Mouse (Mus musculus) gastrocnemius, postnatal 14 days (tissue): ENCODE data around the gene Ivns1abp. TPM values are rescaled to one million over a fixed set of nuclear protein-coding genes. Genes with fewer than 3 reads are reported as not detected.
"Not testable (repeated sequence)": the region's sequence is repeated elsewhere in the genome, so short reads cannot be mapped to it uniquely, and the experiment has no call there.

Experiments used
- DNase-seq: peaks from one replicate; pipeline ENCODE4 v3.0.0; 2021; ENCODE audit warnings: mixed read lengths
- intact Hi-C: fragments of 180-260 bp; cut with DNase I; formaldehyde crosslinking; loops from one replicate; pipeline ENCODE4 v1.15.1; 2025; ENCODE audit warnings: low total_unique reads
- total RNA-seq, 2 experiments: library from RNA; stranded (reverse); gene quantifications; 2 replicates each; pipeline ENCODE4 v1.2.3; 2021

The Ivns1abp gene
- total RNA-seq, 2 experiments from 2014 or later = 109 TPM

DNA sequence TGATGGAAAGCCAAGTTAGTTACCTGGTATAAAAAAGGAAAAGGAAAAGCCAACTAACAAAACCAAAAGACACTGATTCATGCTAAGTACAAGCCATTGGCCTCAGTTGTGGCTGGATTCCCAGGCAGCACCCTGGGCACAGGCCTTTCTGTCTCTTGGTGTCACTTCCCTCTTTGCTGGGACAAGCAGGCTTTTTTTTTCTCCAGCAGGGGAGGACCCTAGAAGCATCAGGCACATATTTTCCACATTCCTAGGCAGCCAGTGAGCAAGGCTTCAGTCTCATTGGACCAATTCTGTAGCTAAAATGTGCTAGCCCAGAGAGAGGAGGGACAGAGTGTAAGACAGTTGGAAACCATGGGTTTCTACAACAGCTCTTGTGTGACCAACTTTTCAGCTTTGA, 6.0 kb upstream of the Ivns1abp start:
- no peak for DNase-seq
- intact Hi-C loops = no loop called here

DNA sequence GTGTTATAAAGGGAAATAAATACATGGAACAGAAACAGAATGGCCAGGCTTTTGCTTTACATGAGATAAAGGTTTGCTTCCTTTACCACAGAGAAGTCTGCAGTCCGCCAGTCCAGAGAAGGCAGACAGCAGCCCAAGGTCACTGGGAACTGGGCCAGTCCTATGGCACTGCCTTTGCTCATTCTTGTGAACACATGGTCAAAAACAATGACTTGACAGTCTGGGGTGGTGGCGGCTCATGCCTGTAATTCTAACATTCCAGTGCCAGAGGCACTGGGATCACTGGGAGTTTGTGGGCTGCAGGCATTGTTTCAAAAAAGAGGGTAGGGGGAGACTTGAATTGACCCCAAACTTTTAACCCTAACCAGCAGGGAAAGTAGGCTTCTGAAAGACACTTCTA, 5.3 kb upstream of the Ivns1abp start:
- intact Hi-C loops = no loop called here
- DNase-seq = no peak

DNA sequence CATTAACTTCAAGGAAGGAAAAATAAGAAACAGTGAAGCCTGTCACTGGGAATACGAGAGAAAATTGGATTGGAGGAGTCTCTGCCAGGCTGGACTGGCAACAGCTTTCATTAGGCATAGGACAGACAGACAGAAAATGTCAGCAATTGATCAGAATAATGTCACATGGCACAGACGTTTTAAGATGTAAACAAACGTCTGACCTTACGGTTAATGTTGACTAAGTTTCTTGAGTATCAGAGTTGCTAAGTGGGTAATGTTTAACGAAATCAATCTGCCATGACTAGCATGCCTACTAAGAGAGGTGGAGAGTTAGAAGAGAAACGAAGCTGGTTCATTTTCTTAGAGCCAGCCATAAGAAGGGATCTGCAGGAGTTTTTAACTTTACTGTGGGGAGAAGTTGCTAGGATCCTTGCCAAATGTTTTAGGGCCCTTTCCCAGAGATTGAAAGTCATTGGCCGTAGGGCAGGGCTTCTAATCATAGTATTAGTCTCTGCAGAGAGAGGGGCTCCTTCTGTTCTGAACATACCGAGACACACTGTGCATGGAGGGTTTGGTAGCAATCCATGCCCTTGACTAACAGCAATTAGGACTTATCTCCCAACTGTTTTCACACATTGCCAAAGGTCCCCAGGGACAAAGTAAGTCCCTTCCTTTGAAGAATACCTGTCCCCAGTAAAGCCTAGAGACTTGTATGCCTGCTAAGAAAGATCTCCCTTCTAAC, 2.8 kb upstream of the Ivns1abp start:
- no peak for DNase-seq
- intact Hi-C loops = no loop called here

DNA sequence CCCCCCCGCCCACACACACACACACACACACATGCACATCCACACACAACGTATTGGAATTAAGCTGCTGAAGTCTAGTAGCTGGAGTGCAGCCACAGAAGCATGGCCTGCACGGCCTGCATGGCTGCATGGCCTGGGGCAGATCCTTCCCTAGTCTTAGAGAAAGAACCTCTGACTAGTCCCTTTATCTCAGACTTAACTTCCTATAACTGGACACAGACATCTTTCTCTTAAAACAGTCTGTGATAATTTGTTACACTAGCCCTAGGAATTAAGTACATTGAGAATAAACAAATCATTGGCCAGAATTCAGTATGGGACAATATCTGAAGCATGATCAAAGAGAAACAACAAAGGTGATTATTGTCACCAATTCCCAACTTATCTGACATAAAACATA, 2.0 kb upstream of the Ivns1abp start:
- intact Hi-C loops = no loop called here

DNA sequence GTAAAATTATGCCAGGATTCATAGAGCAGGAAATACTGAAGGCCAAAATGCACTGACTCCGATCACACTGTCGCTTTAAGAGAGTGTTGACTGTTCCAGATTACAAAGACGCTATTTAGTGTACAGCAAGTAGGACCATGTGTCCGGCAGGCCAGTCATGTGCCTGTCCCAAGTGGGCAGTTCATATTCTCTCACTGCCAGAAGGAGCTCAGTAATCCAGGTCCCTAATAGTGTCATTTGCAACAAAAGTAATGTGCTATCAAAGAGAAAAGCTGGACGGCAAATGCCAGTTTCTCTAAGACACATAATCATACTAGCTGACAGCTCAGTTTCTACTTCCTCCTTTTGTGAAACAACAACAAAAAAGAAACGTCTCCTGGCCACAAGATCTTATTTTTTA, 1.3 kb upstream of the Ivns1abp start:
- intact Hi-C loops = no loop called here
- DNase-seq = no peak

More for the DNA sequence above, 2.0 kb upstream of the Ivns1abp start:
- DNase-seq = no peak

DNA sequence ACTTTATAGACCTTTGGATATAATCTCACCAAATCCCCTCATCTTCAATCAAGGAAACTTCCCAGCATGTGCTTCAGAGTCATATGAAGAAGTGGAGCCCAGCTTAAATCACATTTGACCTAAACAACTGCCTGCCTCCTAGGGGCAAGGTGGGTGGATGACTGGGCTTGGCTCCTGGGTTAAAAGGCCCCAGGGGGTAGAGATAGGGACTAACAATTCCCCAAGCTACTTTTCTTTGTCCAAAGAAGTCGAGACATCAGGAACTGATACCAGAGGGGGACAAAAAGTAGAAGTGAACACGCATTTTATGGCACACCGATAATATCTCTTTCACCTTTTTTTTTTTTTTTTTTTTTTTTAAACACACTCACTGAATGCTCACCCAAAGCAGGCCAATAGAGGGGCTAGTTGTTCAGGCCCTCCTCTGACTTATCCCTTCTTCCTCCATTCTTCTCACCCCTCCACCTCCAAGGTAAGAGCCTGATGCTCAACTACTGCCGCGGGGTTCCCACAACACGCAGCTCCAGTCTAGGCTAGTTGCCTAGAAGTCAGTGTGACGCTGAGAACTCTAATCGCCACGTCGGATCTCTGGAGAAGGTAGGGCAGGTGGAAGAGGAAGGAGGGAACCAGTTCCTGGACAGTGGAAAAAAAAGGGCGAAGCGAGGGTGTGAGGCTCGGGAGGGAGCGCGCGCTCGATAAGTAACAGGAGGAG, 550 bp upstream of the Ivns1abp start:
- DNase-seq = no peak
- intact Hi-C loops = no loop called here

DNA sequence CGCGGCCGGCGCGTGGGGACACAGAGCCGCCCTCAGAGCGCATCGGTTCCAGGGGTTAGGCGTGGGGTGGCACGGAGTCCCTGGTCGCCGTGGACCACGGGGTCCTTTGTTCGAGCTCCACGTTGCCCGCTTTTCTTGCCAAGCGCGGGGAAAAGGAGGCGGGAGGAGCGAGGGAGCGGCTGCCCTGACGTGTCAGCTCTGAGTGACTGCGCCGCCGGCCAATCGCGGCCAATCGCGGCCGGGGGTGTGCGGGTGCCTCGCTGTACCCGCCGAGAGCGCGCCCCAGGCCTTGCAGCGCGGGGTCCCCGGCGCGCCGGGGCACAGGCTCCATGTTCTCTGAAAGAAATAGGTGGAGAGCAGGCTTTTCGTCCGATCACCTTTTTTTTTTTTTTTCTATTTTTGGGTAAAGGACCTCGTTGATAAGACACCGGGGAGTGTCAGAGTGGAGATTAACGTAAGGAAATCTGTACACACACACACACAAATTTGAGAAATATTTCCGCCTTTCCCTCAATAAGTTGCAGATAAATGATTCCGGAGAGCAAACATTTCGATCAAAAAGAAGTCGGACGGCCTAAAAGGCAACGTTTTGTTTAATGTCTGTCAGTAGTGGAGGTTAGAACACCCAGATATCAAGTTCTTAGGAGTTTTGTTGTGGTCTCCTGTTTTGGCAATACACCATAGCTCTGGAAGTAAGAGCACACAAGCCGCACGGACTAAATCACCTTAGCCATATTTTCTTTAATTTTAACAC, 1.0 kb downstream of the Ivns1abp start:
- DNase-seq = peak; percentile 96
- intact Hi-C loops = no loop called here

DNA sequence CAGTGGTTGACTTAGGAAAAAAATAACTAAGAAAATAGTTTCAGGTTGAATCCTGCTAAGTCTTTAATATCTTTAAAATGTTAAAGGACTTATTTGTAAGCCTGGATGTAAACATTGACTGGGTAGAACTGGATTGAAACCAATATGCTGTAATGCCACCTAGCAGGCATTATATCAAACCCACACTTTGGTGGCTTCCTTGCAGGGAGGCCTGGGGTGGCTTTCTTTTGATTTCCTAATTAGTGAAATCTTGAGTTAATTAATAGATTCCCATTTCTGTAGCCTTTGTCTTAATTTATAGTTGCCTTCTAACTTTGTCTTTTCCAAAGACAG, 1.6 kb downstream of the Ivns1abp start:
- DNase-seq = no peak
- intact Hi-C loops = no loop called here

DNA sequence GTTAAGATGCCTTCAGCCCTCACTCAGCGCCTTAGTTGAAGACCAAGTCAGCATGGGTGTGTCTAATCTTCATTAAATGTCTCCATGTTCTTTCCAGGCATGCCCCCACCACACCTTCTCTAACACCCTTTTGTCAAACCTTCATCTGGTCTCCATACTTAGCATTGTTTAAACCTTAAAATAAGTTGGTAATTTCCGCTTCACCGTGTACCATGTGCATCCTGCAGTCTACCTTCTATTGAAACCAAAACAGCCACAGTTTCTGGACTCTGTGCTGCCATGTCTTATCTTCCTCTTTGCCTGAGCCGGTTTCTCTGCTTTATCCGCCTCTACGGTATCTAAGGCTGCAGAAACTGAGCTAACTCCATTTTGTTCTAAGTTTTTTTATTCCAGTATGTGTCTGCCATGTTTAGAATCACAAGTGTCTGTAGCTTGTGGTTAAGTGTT, 2.4 kb downstream of the Ivns1abp start:
- DNase-seq = no peak
- intact Hi-C loops = no loop called here

DNA sequence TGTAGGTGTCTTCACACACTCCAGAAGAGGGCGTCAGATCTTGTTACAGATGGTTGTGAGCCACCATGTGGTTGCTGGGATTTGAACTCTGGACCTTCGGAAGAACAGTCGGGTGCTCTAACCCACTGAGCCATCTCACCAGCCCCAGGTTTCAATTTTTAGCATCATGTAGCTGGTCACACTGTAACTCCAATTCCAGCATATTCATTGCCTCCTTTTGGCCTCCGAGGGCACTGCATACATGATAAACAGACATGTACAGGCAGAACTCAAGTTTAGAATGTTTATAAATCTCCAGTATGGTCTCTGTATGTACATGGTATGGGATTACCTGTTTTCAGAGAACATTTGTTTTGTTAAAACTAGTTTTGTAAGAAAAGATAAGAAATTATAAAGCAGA, 4.0 kb downstream of the Ivns1abp start:
- intact Hi-C loops, DNase-seq: not testable (repeated sequence)

DNA sequence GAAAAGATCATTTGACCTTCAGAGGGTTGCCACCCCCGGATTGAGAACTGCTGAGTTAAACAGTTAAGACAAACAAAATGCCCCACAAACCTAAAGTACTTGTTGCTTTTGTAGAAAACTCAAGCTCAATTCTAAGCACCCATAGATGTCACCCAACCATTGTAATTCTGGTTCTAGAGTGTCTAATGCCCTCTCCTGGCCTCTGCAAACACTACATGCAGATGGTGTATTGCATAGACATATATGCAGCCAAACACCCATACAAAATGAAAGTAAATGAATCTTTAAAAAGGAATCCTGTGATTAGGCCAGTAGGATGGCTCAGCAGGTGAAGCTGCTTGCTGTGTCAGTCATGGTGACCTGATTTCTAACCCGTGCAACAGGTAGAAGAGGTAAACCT, 8.6 kb downstream of the Ivns1abp start:
- no peak for DNase-seq

DNA sequence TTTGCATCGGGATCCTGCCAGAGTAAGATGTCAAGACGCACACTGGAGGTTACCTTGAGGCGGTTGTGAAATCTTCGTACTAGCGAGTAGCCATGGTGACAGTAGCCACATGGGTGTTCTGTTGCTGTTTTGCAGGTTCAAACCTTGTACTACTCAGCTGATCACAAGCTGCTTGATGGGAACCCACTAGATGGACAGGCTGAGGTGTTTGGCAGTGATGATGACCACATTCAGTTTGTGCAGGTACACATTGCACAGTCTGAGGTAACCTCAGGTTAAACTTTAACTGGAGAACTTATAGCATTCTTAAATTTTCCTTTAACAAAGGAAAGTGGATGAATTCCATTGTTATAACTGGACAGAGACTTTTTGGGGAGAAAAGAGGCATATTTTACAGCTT, 11.7 kb downstream of the Ivns1abp start:
- no peak for DNase-seq
- intact Hi-C loops = no loop called here

More for the DNA sequence above, 8.6 kb downstream of the Ivns1abp start:
- intact Hi-C loops = no loop called here

DNA sequence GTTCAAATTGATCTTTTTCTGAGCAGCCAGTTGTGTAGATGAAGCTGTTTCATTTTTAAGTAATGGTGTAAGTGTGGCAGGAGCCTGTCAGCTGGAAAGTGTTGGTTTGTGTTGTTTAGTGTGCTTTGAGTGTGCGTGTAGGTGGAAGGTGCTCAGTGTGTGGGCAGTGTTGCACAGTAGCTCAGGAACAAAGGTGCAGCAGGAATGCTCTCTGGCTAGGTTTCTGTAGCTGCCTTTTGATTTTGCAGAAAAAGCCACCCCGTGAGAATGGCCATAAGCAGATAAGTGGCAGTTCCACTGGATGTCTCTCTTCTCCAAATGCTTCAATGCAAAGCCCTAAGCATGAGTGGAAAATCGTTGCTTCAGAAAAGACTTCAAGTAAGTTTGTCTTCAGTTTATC, 15.1 kb downstream of the Ivns1abp start:
- intact Hi-C loops = no loop called here
- no peak for DNase-seq

DNA sequence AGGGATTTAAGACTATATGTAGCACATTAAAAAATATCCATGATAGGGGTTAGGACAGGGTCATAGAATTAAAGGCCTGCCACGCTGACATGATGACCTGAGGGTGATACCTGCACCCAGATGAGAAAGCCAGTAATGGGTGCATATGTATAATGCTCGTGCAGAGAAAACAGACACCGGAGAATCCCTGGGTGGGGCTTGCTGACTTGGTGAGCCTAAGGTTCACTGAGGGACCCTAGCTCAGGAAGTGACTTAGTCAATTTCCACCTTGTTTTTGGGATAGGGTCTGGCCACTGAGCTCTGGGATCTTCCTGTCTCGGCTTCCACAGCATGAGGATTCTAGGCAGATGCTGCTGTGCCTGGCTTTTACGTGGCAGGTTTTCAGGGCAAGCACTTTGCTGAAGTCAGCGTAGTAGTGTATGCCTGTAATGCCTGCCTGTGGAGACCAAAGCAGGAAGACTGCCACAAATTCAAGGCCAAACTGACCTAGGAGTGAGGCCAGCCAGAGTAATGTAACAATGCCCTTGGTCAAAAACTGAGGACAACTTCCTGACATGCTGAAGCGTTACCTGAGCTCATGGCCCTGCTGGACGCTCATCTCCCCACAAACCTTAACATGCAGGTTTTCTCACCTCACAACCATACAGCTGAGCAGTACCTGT, 22.8 kb downstream of the Ivns1abp start:
- intact Hi-C loops = loop anchor here (10.0 kb wide), 1 partner anchor 292 kb away; no protein-coding TSS in a partner anchor
- DNase-seq = no peak

DNA sequence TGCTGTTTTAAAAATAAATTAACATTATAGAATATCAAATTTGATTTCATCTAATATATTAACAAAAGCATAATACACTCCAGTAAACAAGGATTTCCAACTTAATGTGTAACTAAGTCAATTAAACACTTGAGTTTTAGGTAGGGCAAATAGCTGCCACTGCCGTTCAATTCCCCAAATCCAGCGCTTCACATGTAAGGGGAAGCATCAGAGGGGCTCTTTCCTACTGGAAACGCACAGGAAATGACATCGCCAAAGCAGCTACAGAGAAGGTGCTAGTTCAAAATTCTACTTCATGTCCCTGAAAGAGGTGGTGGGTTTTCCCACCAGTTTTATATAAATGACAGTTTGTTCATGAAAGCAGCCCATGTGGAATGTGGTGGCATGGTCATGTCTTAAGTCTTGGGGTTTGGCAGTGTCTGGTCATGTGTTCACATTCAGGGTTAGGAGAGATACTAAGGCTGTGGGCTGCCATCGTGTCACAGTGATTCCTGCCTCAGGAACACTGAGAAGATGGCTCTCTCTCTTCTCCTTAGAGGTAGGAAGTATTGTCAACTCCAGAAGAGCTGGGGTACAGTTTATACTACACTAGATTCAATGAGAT, 23.5 kb downstream of the Ivns1abp start:
- intact Hi-C loops = loop anchor here (10.0 kb wide), 1 partner anchor 293 kb away; no protein-coding TSS in a partner anchor

DNA sequence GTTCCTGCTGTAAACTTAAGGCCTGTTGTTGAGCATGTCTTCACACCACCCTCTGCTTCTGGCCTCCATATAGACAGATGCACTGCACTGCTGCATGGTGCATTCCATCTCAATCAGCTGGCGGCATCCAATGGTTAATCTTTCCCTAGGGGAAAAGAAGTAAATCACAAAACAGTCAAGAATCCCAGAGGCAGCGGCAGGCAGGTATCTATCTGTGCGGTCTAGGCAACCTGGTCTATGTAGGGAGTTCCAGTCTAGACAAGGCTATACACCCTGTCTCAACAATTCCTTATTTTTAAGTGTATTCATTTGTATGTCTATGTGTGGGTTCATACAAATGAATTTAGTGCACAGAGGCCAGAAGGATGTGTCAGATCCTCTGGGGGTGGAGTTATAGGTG, 24.2 kb downstream of the Ivns1abp start:
- DNase-seq = no peak

More for the DNA sequence above, 23.5 kb downstream of the Ivns1abp start:
- DNase-seq = no peak

DNA sequence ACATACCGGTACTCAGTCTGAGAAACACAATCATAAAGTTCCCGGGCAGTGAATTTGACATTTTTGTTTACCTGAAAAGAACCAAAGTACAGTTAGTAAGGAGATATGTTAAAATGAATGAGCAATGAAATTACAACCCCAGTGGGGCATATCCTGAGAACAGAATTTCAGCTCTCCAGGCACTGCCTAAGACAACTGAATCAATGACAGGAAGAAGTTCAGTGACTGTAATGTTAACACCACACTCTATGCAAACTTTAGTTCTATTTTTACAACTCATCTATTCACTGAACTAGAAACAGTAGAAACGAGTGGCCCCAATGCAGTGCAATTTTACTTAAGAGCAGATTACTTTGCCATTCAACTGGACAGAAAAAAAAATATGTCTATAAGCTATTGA, 26.3 kb downstream of the Ivns1abp start:
- intact Hi-C loops = no loop called here

More for the DNA sequence above, 24.2 kb downstream of the Ivns1abp start:
- intact Hi-C loops = loop anchor here (10.0 kb wide), 1 partner anchor 294 kb away; no protein-coding TSS in a partner anchor

DNA sequence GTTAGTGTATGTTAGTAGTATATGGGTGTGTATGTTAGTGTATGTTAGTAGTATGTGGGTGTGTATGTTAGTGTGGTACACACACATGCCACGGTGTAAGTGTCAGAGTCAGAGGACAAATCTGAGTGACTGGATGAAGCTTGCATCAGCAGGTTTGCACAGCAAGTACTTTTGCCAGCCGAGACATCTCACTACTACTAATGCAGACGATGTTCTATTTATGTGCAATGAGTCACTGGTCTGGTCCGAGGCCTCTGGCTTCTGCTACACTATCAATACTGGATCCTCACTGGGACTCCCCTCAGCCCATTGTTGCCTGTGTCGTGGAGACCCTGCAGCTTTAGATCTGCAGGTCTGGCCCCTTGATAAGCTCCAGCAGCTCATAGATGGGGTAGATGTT, 27.3 kb downstream of the Ivns1abp start:
- intact Hi-C loops = no loop called here
- DNase-seq = no peak

More for the DNA sequence above, 26.3 kb downstream of the Ivns1abp start:
- no peak for DNase-seq

DNA sequence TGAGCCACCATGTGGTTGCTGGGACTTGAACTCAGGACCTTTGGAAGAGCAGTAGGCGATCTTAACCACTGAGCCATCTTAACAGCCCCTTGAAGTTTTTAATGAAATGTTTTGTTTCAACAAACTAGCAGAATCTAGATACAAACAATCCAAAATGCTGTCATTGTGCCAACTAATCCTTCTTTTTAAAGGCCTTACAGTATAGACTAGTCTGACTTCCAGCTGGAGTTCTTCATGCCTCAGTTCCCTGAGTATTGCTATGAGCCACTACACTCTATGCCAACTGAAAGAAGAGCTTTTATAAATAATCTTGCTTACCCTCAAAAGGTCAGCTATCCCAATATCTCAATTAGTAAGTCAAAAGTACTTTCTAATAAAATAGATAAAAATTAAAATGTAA, 28.5 kb downstream of the Ivns1abp start:
- DNase-seq = no peak
- intact Hi-C loops = no loop called here
